Mouse (Mus musculus) Muller cell, postnatal 12 days (primary cell): Measurements from ENCODE around the gene Scn10a.

ENCODE experiments used
- DNase-seq: peaks from one replicate; pipeline ENCODE4 v3.0.0-alpha.2; 2015; ENCODE audit errors: inconsistent ontology term

The Scn10a gene

GRCm38 (mm10) chr9:119575732-119576131, 143.4 kb downstream of the Scn10a start:
- no peak for DNase-seq

GRCm38 (mm10) chr9:119574366-119574765, 144.8 kb downstream of the Scn10a start:
- DNase-seq = no peak

DNA sequence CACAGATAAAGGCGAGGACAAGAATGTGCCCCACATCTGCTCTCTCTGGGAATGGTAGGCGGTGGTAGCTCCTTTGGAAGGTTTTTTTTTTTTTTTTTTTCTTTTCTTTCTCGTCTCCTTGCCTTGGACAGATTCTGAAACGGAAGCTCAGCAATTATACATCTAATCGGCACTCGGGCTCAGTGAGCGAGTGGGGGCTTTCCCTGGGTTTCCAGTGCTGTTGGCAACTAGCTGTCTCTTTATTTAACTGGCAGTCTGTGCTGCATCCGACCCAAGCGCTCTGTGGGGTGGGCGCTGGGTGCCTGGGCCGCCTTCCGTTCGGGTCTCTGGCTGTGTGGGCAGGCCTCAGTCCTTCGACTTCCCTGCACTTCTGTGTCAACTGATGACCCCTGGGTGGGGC, 146.1 kb downstream of the Scn10a start:
- DNase-seq = no peak

GRCm38 (mm10) chr9:119571411-119571888, 147.7 kb downstream of the Scn10a start:
- DNase-seq = no peak

DNA sequence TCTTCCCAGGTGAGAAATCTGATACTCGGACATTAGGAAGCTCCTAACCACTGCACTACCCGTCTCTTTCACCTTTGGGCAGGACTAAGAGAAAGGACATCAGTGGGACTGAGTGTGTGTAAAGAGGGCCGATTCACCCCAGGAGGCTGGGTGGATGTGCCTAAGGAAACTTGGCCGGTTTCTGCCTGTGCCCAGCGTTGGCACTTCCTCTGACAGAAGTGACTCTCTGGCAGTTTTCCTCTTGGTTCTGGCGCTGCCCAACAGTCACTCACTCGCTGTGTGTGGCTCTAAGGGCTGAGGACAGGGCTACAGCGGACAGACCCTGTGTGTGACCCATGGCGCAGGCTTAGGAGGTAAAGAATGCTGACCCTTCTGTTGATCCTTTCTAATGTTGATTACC, 148.5 kb downstream of the Scn10a start:
- no peak for DNase-seq

GRCm38 (mm10) chr9:119568732-119569131, 150.4 kb downstream of the Scn10a start:
- no peak for DNase-seq

GRCm38 (mm10) chr9:119567800-119568199, 151.3 kb downstream of the Scn10a start:
- peak; percentile 74 for DNase-seq

DNA sequence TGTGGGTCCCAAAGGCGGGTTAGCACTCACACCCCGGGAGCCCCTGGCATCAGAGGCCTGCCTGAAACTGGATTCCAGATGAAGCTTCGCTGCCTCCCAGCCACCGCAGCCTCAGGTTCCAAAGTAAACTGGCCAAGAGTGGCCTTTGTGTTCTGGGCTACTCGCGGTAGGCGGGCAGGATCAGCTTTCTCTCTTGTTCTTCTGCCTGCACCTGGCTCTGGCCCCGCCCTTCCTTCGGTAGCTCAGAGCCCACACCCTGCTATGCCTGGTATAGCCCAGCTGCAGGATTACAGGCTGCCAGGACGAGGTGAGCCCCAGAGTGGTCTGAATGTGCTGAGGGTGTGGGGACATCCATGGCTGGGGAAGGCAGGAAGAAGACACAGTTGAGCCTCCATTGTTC, 152.9 kb downstream of the Scn10a start:
- DNase-seq = no peak

GRCm38 (mm10) chr9:119564803-119565202, 154.3 kb downstream of the Scn10a start:
- DNase-seq = no peak

DNA sequence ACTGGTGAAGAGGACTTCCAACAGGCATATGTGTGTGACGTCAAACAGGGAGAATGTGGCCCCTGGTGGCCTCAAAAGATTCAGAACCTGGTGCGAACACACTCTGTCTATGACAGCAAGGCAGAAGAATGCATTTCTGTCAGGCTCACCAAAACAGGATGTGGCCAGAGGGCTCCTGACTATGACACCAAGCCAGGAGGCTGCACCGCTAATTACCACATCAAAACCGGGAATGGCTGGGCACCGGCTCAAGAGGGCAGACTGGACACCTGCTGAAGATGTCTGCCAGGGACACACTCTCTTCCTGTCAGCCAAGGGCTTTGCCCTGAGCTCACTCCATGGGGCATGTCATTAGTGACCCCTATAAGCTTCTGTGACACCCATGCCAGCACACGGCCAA, 155.5 kb downstream of the Scn10a start:
- DNase-seq = peak; percentile 94

DNA sequence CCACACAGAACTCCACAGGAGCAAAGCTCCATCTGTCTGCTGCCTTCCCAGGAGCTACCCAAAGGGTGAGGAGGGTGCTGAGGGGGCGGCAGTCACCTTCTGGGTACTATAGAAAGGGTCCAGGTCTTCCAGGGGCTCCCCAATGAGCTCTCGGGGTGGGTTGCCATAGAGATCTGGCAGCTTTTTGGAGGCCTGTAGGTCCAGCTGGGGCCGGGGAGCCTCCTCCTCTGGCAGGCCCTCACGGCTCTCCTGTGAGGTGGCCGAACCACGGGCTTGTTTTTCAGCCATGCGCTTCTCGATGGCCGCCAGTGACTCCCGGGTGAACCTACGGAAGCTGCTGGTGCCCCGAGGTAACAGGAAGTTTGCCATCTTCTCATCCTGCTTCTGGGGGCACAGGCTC, 156.9 kb downstream of the Scn10a start:
- DNase-seq = no peak

DNA sequence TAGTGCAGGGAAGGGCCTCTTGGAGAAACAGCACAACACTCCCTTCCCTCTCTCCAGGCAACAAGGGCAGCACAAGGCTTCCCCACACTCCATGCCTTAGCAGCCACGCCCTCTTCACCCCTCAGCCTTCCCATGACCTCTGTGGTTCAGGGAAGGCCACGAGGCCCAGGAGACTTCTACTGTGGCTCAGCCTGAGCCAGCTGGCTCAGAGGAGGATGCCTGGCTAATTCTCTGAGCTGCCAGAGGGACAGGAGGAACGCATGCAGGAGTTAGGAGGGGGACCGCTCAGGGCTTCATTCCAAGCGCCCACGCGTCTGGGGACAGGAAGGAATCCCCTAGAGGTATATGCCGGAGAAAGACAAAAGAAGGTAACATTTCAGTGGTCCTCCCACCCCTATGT, 157.4 kb downstream of the Scn10a start:
- DNase-seq = peak; percentile 72

DNA sequence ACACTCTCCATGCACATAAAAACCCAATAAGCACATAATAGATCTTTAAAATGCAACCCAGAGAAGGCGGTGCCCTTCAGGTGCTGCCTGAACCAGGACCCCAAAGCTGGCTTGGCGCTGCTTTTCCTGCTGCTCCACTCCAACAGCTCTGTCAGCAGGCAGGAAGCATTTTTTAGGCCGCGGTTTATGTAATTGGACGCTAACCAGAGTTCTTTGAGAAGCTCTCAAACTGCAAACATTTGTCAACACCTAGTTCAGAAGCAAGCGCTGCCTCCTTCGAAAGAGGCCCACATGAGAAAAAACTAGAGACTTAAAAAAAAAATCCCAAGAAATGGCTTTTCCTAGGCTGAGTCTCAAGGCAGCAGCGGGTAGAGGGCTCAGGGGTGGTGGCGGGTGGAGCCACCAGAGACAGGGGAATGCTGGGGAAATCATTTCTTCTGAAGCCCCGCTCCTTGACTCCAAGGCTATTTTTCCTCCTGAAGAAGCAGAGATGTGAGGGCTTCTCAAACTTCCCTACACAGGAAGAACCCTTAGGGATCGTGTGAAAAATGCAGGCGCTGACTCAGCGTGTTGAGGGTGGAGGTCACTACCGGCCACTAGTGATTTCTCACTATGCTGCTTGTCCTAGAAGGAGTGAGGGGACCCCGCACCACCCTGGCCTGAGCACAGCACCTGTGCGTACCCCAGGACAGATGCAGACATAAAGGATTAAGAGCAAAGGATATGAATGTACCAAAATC, 159.4 kb downstream of the Scn10a start:
- DNase-seq = no peak
